Mouse (Mus musculus) ES-E14 (cell line): ENCODE data around the gene Nmnat2. TPM values are rescaled to one million over a fixed set of nuclear protein-coding genes. Genes with fewer than 3 reads are reported as not detected.

Experiments used
- DNase-seq: peaks from one replicate; pipeline ENCODE4 v3.0.0-alpha.2; 2013; ENCODE audit warnings: low read depth, low spot score
- H3K27ac ChIP-seq: 2 replicates; pipeline ENCODE4 v1.5.1; 2012; ENCODE audit warnings: low read depth, mild to moderate bottlenecking, low read length, moderate library complexity, mixed read lengths; ENCODE audit not compliant: poor library complexity, insufficient read depth, severe bottlenecking
- H3K36me3 ChIP-seq: 2 replicates; pipeline ENCODE4 v1.6.1; 2012; ENCODE audit warnings: mild to moderate bottlenecking, low read length, moderate library complexity, mixed read lengths; ENCODE audit not compliant: control insufficient read depth, poor library complexity, insufficient read depth, severe bottlenecking
- H3K4me1 ChIP-seq, 2 experiments: fragments of 150-350 bp in 1 of 2; sonication (generic) in 1 of 2; 2 replicates each; pipeline ENCODE4 v1.6.1; 2012; ENCODE audit warnings: low read length in 2 of 2, mild to moderate bottlenecking in 1 of 2, mixed read lengths in 1 of 2; ENCODE audit not compliant: control insufficient read depth in 2 of 2, insufficient read depth in 2 of 2, poor library complexity in 1 of 2
- H3K4me3 ChIP-seq, 2 experiments: fragments of 150-350 bp in 1 of 2; sonication (generic) in 1 of 2; 2 replicates each; pipeline ENCODE4 v1.5.1; 2012; ENCODE audit warnings: low read length in 2 of 2, low read depth in 1 of 2, mild to moderate bottlenecking in 1 of 2, mixed read lengths in 1 of 2; ENCODE audit not compliant: insufficient read depth in 1 of 2, poor library complexity in 1 of 2, severe bottlenecking in 1 of 2
- H3K9ac ChIP-seq: 2 replicates; pipeline ENCODE4 v1.6.1; 2012; ENCODE audit warnings: low read depth, mild to moderate bottlenecking, low read length, mixed read lengths; ENCODE audit not compliant: poor library complexity, insufficient read depth, severe bottlenecking
- H3K9me3 ChIP-seq: fragments of 150-350 bp; sonication (generic); 2 replicates; pipeline ENCODE4 v1.6.1; 2012; ENCODE audit warnings: low read depth, mild to moderate bottlenecking, low read length; ENCODE audit not compliant: control insufficient read depth, insufficient read depth
- CHD2 ChIP-seq: IDR thresholded peaks from 2 replicates; pipeline ENCODE4 v1.6.1; 2014; ENCODE audit warnings: mild to moderate bottlenecking, low read depth, low read length, inconsistent platforms
- HCFC1 ChIP-seq: IDR thresholded peaks from 2 replicates; pipeline ENCODE4 v1.6.1; 2012; ENCODE audit warnings: low read length, inconsistent platforms, borderline replicate concordance; ENCODE audit not compliant: insufficient read depth
- MAFK ChIP-seq: IDR thresholded peaks from 2 replicates; pipeline ENCODE4 v1.6.1; 2014; ENCODE audit warnings: mild to moderate bottlenecking, low read depth, low read length, inconsistent platforms; ENCODE audit not compliant: insufficient read depth
- ZC3H11A ChIP-seq: IDR thresholded peaks from 2 replicates; pipeline ENCODE4 v1.6.1; 2012; ENCODE audit warnings: low read depth, mild to moderate bottlenecking, inconsistent platforms, low read length, borderline replicate concordance
- ZNF384 ChIP-seq: IDR thresholded peaks from 2 replicates; pipeline ENCODE4 v1.6.1; 2012; ENCODE audit warnings: low read depth, low read length, inconsistent platforms
- in situ Hi-C, 2 experiments: fragments of 600-800 bp; cut with MboI; formaldehyde crosslinking; loops; one replicate each; pipeline ENCODE4 v1.15.1; 2025; ENCODE audit warnings: low sequenced_read_pairs in 2 of 2, inconsistent platforms in 1 of 2; ENCODE audit not compliant: unreplicated experiment in 2 of 2
- total RNA-seq: library from RNA; depleted of rRNA; stranded (reverse); fragments of 300-350 nt; gene quantifications from 2 replicates; pipeline ENCODE4 v1.2.3, GENCODE M21; 2012

The Nmnat2 gene
- total RNA-seq, 1 experiment, result 24.8 TPM

DNA sequence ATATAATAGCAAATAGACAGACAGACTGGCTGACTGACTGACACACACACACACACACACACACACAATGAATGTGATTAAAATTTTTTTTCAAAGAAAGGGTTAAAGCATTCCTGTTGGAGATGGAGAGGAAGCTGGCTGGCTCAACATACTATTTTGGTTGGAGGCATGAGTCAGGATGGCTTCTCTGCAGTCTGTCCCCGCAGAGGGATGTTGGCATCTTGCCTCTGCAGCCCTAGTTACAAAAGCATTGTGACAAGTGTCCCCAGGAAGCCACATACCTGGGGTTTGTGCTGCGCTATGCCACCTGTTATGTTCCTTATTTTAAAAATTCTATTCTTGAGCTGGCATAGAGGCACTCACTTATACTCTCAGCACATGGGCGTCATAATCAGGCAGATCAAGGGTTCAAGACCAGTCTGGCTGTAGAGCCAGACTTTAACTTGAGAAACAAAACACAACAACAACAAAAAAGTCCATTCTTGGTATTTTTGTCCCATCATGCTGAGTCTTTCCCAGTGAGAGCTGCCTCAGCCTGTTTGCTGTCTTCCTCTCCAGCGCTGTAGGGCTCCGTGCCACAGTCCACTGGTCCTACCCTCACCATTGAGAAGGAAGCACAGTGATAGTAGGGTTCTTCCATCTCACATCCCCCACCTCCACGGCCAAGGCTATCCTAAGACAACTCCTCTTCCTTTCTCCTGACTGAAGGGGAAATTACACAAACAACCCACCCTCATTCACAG, 45.9 kb downstream of the Nmnat2 start:
- Histone ChIP-seq H3K4me1 (0 out of 4 replicates have a peak, but pooled peaks cover 0 to 2% of the 10 kb centered on the region in 2 experiments), H3K36me3 (no peaks in the 10 kb centered on the region), H3K9me3 (no peaks in the 10 kb centered on the region), H3K4me3 (no peak overlapping the region), H3K27ac (no peak overlapping the region), H3K9ac (no peak overlapping the region)
- no peak for TF ChIP-seq CHD2
- no peak for TF ChIP-seq ZNF384
- TF ChIP-seq HCFC1, result no peak
- TF ChIP-seq ZC3H11A, result no peak
- TF ChIP-seq MAFK, result no peak
- no peak for DNase-seq
- in situ Hi-C loops, result no loop called here

DNA sequence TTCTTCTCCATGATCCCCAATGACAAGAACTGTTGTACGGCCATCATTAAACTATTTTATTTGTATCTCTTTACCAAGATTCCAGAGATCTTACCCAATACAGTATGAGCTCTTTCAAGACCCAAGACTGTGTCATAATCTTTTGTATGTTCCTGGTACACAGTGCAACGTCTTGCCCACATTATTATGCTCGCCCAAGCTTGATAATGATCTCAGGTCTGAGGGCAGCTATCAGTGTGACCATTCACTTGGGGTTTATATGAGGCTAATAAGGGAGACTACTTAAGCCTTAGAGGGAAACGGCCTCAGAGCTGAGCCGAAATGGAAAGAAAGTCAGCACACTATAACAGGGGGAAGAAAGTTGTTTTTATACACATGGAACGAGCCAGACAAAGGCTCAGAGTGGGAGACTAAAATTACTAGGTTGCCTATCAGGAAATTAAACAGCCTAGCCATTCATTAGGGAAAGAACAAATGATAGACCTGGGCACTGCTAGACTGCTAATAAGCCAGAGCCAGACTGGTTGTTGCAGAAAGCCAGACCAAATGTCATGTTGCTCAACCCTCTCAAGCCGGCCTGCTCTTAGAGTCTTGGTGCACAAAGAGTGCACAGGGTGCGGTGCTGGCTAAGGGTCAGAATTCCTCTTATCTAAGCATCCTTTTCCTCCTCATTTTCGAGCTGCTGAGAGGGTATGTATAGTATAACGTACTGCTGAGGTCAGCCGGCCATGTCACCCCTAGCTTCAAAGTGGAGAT, 47.7 kb downstream of the Nmnat2 start:
- H3K27ac ChIP-seq, result no peak overlapping the region
- no peak overlapping the region for H3K4me3 ChIP-seq
- no peak for DNase-seq
- TF ChIP-seq HCFC1 (no peak), ZC3H11A (no peak), ZNF384 (no peak), CHD2 (no peak), MAFK (no peak)
- in situ Hi-C loops, result no loop called here
- no peaks in the 10 kb centered on the region for H3K36me3 ChIP-seq
- no peak overlapping the region for H3K9ac ChIP-seq
- no peaks in the 10 kb centered on the region for H3K9me3 ChIP-seq
- peaks cover 3 to 7% of the 10 kb centered on the region in 2 experiments; a peak in 3 of 4 replicates for H3K4me1 ChIP-seq

DNA sequence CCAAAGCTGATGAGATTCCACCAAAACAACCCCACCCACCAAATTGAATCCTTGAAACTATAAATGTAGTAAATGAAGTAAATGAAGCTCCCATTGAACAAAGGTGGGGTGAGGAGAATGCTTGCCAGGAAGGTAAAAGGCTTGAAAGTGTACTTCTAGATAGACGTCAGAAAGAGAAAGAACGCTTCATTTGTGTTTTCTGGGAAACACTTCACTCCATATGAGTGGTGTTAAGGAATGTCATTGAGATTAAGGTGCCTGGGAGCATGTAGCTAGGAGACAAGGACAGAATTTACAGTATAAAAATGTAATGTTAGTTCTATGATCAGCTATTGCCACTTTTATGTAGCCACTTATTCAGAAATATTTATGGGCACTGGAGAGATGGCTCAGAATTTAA, 49.7 kb downstream of the Nmnat2 start:
- no peaks in the 10 kb centered on the region for H3K36me3 ChIP-seq
- no peak overlapping the region for H3K4me3 ChIP-seq
- H3K27ac ChIP-seq, result no peak overlapping the region
- no peaks in the 10 kb centered on the region for H3K9me3 ChIP-seq
- peaks cover 11 to 14% of the 10 kb centered on the region in 2 experiments for H3K4me1 ChIP-seq
- DNase-seq, result no peak
- no peak for TF ChIP-seq MAFK
- TF ChIP-seq CHD2, result no peak
- no peak for TF ChIP-seq HCFC1
- no peak for TF ChIP-seq ZNF384
- TF ChIP-seq ZC3H11A, result no peak
- in situ Hi-C loops, result no loop called here
- H3K9ac ChIP-seq, result no peak overlapping the region

DNA sequence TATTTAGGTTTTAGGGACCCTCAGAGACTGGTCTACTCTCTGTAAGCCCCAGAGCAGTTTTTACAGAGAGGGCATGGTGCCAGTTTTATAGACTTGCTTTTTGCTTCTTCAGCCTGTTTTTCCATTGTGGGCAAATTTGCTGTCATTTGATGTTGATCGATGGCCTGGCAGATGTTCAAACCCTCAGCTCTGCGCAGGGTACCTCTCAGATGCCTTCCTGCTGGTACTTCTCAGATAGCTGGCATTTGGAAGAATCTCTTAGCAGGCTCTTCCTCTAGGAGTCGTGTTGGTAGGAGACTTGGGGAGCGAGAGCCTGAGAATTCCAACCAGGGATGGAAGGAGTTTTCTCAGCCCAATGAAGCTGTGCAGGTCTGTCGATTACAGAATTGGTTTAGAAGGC, 51.3 kb downstream of the Nmnat2 start:
- Histone ChIP-seq H3K9ac (no peak overlapping the region), H3K9me3 (no peaks in the 10 kb centered on the region), H3K27ac (no peak overlapping the region), H3K4me3 (no peak overlapping the region), H3K36me3 (no peaks in the 10 kb centered on the region), H3K4me1 (peaks cover 22 to 23% of the 10 kb centered on the region in 2 experiments)
- no peak for DNase-seq
- in situ Hi-C loops, result no loop called here
- TF ChIP-seq MAFK (no peak), CHD2 (no peak), ZNF384 (no peak), HCFC1 (no peak), ZC3H11A (no peak)
